Mouse (Mus musculus): ENCODE measurements at regions not wholly inside any gene's neighbourhood (a gene's known extent, or its start where the extent isn't known, plus 50 kb on each side); places are given as distances from the start of the nearest gene placed in this dataset.
"Not testable (repeated sequence)": the region's sequence is repeated elsewhere in the genome, so short reads cannot be mapped to it uniquely, and the experiment has no call there.

- ATAC-seq (replicated peaks; ENCODE audit: low FRiP score, low read depth) = peak; percentile 100
Measured at GRCm38 (mm10) chr9:3258396-3259300, 76.3 kb upstream of the Alkbh8 start.

DNA sequence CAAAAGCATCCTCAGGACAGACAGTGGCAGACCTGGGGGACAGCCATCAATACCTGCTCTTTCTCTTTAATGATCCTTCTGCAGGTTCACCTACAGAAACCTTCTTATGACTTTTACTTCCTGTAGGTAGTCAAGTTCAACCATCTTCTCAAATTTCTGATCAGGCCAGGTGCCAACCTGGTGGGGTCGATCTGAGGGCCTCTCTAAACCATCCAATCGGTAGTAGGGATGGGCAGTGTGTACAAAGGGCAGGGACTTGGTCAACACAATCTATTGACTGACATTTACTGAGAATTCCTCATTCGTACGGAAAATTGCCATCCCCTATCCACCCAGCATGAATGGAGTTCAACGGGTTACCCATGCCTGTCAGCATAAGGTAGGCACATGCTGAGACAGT, 74.8 kb upstream of the Alkbh8 start:
- Histone ChIP-seq H3K4me1 (replicated peaks; ENCODE audit: insufficient read depth, low read length) (no peaks in the 10 kb centered on the region), H3K4me3 (replicated peaks; ENCODE audit: low read depth, low read length) (no peak overlapping the region), H3K9me3 (replicated peaks; ENCODE audit: low read length) (no peaks in the 10 kb centered on the region), H3K36me3 (ENCODE audit: insufficient read depth, low read length) (no peaks in the 10 kb centered on the region), H3K27ac (no peak overlapping the region), H3K4me2 (ENCODE audit: low read length) (no peak overlapping the region), H3K27me3 (ENCODE audit: insufficient read depth, low read length) (no peaks in the 10 kb centered on the region), H3K9ac (ENCODE audit: low read depth, low read length) (no peak overlapping the region)
- ATAC-seq (replicated peaks; ENCODE audit: low FRiP score, low read depth) (no peak), DNase-seq (ENCODE audit: low spot score) (peak; percentile 1)
- TF ChIP-seq CTCF (IDR thresholded peaks at IDR 0.05; ENCODE audit: low read depth) = no peak
- WGBS = 79% methylated on average over 5 of the region's 5 CpGs

More at GRCm38 (mm10) chr9:3258396-3259300, 76.3 kb upstream of the Alkbh8 start:
- DNase-seq (ENCODE audit: low spot score) = peak; percentile 97
- Histone ChIP-seq H3K4me1 (replicated peaks; ENCODE audit: insufficient read depth, low read length) (no peaks in the 10 kb centered on the region), H3K9ac (ENCODE audit: low read depth, low read length) (no peak overlapping the region), H3K27ac (no peak overlapping the region), H3K36me3 (ENCODE audit: insufficient read depth, low read length) (no peaks in the 10 kb centered on the region), H3K4me3 (replicated peaks; ENCODE audit: low read depth, low read length) (no peak overlapping the region), H3K4me2 (ENCODE audit: low read length) (no peak overlapping the region), H3K27me3 (ENCODE audit: insufficient read depth, low read length) (no peaks in the 10 kb centered on the region), H3K9me3 (replicated peaks; ENCODE audit: low read length) (no peaks in the 10 kb centered on the region)
- TF ChIP-seq CTCF (IDR thresholded peaks at IDR 0.05; ENCODE audit: low read depth) = no peak
- WGBS = 68% methylated on average over 10 of the region's 10 CpGs

- TF ChIP-seq CTCF (IDR thresholded peaks at IDR 0.05; ENCODE audit: low read depth) = no peak
- ATAC-seq (replicated peaks; ENCODE audit: low FRiP score, low read depth) (no peak), DNase-seq (ENCODE audit: low spot score) (no peak)
- no peak overlapping the region for H3K4me3 ChIP-seq (replicated peaks; ENCODE audit: low read depth, low read length)
- WGBS = 82% methylated on average over 2 of the region's 2 CpGs
- no peaks in the 10 kb centered on the region for H3K9me3 ChIP-seq (replicated peaks; ENCODE audit: low read length)
- no peaks in the 10 kb centered on the region for H3K4me1 ChIP-seq (replicated peaks; ENCODE audit: insufficient read depth, low read length)
- no peak overlapping the region for H3K4me2 ChIP-seq (ENCODE audit: low read length)
- no peak overlapping the region for H3K27ac ChIP-seq
- H3K9ac ChIP-seq (ENCODE audit: low read depth, low read length) = no peak overlapping the region
- H3K27me3 ChIP-seq (ENCODE audit: insufficient read depth, low read length) = no peaks in the 10 kb centered on the region
- no peaks in the 10 kb centered on the region for H3K36me3 ChIP-seq (ENCODE audit: insufficient read depth, low read length)
Measured at GRCm38 (mm10) chr9:3260860-3261259, 74.1 kb upstream of the Alkbh8 start.

- H3K9ac ChIP-seq (ENCODE audit: low read depth, low read length) = no peak overlapping the region
- no peaks in the 10 kb centered on the region for H3K9me3 ChIP-seq (replicated peaks; ENCODE audit: low read length)
- H3K4me1 ChIP-seq (replicated peaks; ENCODE audit: insufficient read depth, low read length) = no peaks in the 10 kb centered on the region
- H3K4me2 ChIP-seq (ENCODE audit: low read length) = no peak overlapping the region
- H3K27me3 ChIP-seq (ENCODE audit: insufficient read depth, low read length) = no peaks in the 10 kb centered on the region
- H3K36me3 ChIP-seq (ENCODE audit: insufficient read depth, low read length) = no peaks in the 10 kb centered on the region
- ATAC-seq (replicated peaks; ENCODE audit: low FRiP score, low read depth) = no peak
- no peak for DNase-seq (ENCODE audit: low spot score)
- H3K27ac ChIP-seq = no peak overlapping the region
- no peak for TF ChIP-seq CTCF (IDR thresholded peaks at IDR 0.05; ENCODE audit: low read depth)
- H3K4me3 ChIP-seq (replicated peaks; ENCODE audit: low read depth, low read length) = no peak overlapping the region
Measured at GRCm38 (mm10) chr9:3264467-3264866, 70.5 kb upstream of the Alkbh8 start.

- not testable (repeated sequence) for DNase-seq (ENCODE audit: low spot score); H3K36me3 ChIP-seq (ENCODE audit: insufficient read depth, low read length); ATAC-seq (replicated peaks; ENCODE audit: low FRiP score, low read depth); H3K4me3 ChIP-seq (replicated peaks; ENCODE audit: low read depth, low read length); H3K9ac ChIP-seq (ENCODE audit: low read depth, low read length); H3K4me1 ChIP-seq (replicated peaks; ENCODE audit: insufficient read depth, low read length); H3K27me3 ChIP-seq (ENCODE audit: insufficient read depth, low read length); H3K27ac ChIP-seq; H3K9me3 ChIP-seq (replicated peaks; ENCODE audit: low read length); H3K4me2 ChIP-seq (ENCODE audit: low read length)
- 82% methylated on average over 8 of the region's 8 CpGs for WGBS
Measured at GRCm38 (mm10) chr9:3280496-3280895, 54.4 kb upstream of the Alkbh8 start.

DNA sequence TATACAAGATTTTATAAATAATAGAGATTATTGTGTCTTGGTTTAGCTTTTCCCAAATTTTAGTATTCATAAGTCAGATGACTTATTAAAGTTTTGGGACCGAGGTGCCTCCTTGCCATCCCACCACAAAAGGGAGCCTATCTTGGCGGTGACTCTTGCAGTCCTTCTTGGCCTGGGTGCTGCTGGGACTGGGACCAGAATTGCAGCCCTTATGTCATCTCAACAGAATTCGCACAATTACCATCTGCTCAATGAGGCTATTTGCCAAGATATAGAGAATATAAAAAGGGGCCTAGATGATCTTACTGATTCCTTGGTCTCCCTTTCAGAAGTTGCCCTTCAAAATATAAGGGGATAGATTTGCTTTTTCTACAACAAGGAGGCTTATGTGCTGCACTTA, 53.0 kb upstream of the Alkbh8 start:
- not testable (repeated sequence) for H3K4me3 ChIP-seq (replicated peaks; ENCODE audit: low read depth, low read length); H3K27me3 ChIP-seq (ENCODE audit: insufficient read depth, low read length); ATAC-seq (replicated peaks; ENCODE audit: low FRiP score, low read depth); H3K27ac ChIP-seq; DNase-seq (ENCODE audit: low spot score); H3K9me3 ChIP-seq (replicated peaks; ENCODE audit: low read length); H3K36me3 ChIP-seq (ENCODE audit: insufficient read depth, low read length); H3K4me2 ChIP-seq (ENCODE audit: low read length); H3K4me1 ChIP-seq (replicated peaks; ENCODE audit: insufficient read depth, low read length); H3K9ac ChIP-seq (ENCODE audit: low read depth, low read length)
- 91% methylated on average over 3 of the region's 3 CpGs for WGBS

GRCm38 (mm10) chr9:3283381-3283780, 51.6 kb upstream of the Alkbh8 start:
- 88% methylated on average over 9 of the region's 9 CpGs for WGBS
- H3K9me3 ChIP-seq (replicated peaks; ENCODE audit: low read length); H3K4me3 ChIP-seq (replicated peaks; ENCODE audit: low read depth, low read length); H3K4me2 ChIP-seq (ENCODE audit: low read length); DNase-seq (ENCODE audit: low spot score); H3K27ac ChIP-seq; H3K27me3 ChIP-seq (ENCODE audit: insufficient read depth, low read length); H3K9ac ChIP-seq (ENCODE audit: low read depth, low read length); H3K36me3 ChIP-seq (ENCODE audit: insufficient read depth, low read length); ATAC-seq (replicated peaks; ENCODE audit: low FRiP score, low read depth); H3K4me1 ChIP-seq (replicated peaks; ENCODE audit: insufficient read depth, low read length): not testable (repeated sequence)

Data from kidney, postnatal 0 days (tissue).